Mouse (Mus musculus): ENCODE results near the gene Hoxd10.

Gene Hoxd10

GRCm38 (mm10) chr2:74691022-74691951 is at the start of gene Hoxd10:
Hoxd10 (plus strand) TSS chr2:74691924.
- DNase-seq: no peak

GRCm38 (mm10) chr2:74642431-74642830 is 49.3 kb upstream of the Hoxd10 start:
- DNase-seq: no peak

- no peak for DNase-seq
Observed at GRCm38 (mm10) chr2:74645631-74646030, 46.1 kb upstream of the Hoxd10 start.

GRCm38 (mm10) chr2:74647082-74647864 is 44.5 kb upstream of the Hoxd10 start:
- no peak for DNase-seq

- no peak for DNase-seq
Observed at GRCm38 (mm10) chr2:74652996-74653340, 38.8 kb upstream of the Hoxd10 start.

- DNase-seq: no peak
Observed at GRCm38 (mm10) chr2:74653781-74654535, 37.8 kb upstream of the Hoxd10 start.

GRCm38 (mm10) chr2:74654743-74655419 is 36.8 kb upstream of the Hoxd10 start:
- no peak for DNase-seq

GRCm38 (mm10) chr2:74655420-74655781 is 36.3 kb upstream of the Hoxd10 start:
- no peak for DNase-seq

- no peak for DNase-seq
Observed at GRCm38 (mm10) chr2:74655821-74656631, 35.7 kb upstream of the Hoxd10 start.

- no peak for DNase-seq
Observed at GRCm38 (mm10) chr2:74656632-74657021, 35.1 kb upstream of the Hoxd10 start.

GRCm38 (mm10) chr2:74657251-74658023 is 34.3 kb upstream of the Hoxd10 start:
- DNase-seq: no peak

GRCm38 (mm10) chr2:74658024-74658666 is 33.6 kb upstream of the Hoxd10 start:
- DNase-seq: no peak

GRCm38 (mm10) chr2:74658667-74659371 is 32.9 kb upstream of the Hoxd10 start:
- DNase-seq: no peak

- DNase-seq: no peak
Observed at GRCm38 (mm10) chr2:74659507-74660005, 32.2 kb upstream of the Hoxd10 start, which contains the start of gene Evx2. Evx2 (minus strand) TSS chr2:74659557.

GRCm38 (mm10) chr2:74660421-74661375 is 31.0 kb upstream of the Hoxd10 start:
- no peak for DNase-seq

GRCm38 (mm10) chr2:74661685-74662084 is 30.0 kb upstream of the Hoxd10 start:
- no peak for DNase-seq

GRCm38 (mm10) chr2:74663291-74663925 is 28.3 kb upstream of the Hoxd10 start:
- no peak for DNase-seq

- no peak for DNase-seq
Observed at GRCm38 (mm10) chr2:74666411-74666810, 25.3 kb upstream of the Hoxd10 start.
